Mouse (Mus musculus): ENCODE measurements around the gene Ano6. TPM values are rescaled to one million over a fixed set of nuclear protein-coding genes. Genes with fewer than 3 reads are reported as not detected.

Gene Ano6
- polyA plus RNA-seq, 1 experiment from 2014 or later: 30.8 TPM

DNA sequence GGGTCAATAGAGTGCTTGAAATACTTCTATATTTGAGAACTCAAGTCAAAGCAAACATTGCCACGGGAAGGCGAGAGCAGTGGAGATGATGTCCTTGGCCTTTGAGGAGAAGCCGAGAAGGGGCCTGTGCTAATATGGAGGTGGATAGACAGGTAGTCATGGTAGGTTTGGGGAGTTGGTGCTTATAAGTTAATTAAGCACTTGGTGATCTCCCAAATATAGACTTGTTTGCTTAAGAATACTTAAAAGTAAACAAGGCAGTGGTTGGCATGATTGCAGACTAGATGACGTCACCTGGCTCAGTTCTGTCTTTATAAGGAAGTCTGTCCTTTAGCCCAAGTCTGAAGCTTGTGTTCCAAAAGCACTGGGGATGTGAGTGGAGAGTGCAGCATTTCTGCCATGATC lies 19.7 kb downstream of the Ano6 start:
- ATAC-seq (ENCODE audit: low FRiP score) (no peak), DNase-seq (ENCODE audit: low spot score, missing footprints) (peak; percentile 49)
- 92% methylated on average over 4 of the region's 4 CpGs for WGBS

DNA sequence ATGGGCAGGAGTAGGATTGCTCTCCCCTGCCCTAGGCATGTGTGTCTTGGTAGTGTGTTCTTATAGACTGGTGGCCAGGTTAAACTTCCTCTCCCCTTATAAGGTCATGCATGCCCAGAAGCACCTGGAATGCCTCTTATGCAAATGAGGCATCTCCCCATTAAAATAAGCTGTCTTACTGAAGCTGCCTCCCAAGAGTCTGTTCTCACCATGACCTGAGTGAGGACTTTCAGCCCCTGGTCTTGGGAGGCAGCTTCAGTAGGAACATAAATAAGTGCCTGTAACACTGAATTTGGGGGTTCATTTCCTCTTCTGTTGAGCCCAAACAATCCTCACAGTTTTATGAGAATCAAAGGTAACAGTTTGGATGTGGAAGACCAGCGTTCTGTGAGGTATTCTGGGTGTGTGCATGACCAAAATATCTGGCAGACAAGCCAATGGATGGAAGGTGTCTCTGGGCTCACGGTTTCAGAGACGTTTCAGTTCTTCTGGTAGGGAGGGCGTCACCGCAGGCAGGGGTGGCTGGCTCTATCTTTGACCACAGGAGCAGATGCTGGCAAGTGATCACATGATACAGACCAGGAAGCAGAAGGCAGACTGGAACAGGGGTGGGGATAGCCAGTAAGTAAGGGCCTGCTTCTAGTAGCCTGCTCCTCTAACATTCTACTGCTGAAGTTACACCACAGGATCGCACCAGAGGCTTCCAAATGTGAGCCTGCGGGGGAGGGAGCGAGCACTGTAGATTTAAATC lies 22.4 kb downstream of the Ano6 start:
- H3K9me3 ChIP-seq (ENCODE audit: control insufficient read depth, low read length): no peaks in the 10 kb centered on the region
- DNase-seq (ENCODE audit: low spot score, missing footprints) (peak; percentile 66), ATAC-seq (ENCODE audit: low FRiP score) (no peak)
- no peak overlapping the region for H3K4me3 ChIP-seq (ENCODE audit: low read depth, low read length)
- no peaks in the 10 kb centered on the region for H3K4me1 ChIP-seq (ENCODE audit: control insufficient read depth, insufficient read depth, low read length)
- WGBS: 94% methylated on average over 8 of the region's 8 CpGs
- no peak overlapping the region for H3K4me2 ChIP-seq
- no peaks in the 10 kb centered on the region; the same call in 1 of the 2 replicates for H3K36me3 ChIP-seq (ENCODE audit: control insufficient read depth, insufficient read depth, low read length)
- no peak overlapping the region for H3K9ac ChIP-seq (ENCODE audit: low read length)
- H3K27me3 ChIP-seq (ENCODE audit: control insufficient read depth, insufficient read depth, low read length): no peaks in the 10 kb centered on the region
- H3K27ac ChIP-seq (ENCODE audit: low read depth, low read length): no peak overlapping the region

More for the DNA sequence above, 19.7 kb downstream of the Ano6 start:
- Histone ChIP-seq H3K27ac (ENCODE audit: low read depth, low read length) (no peak overlapping the region), H3K9ac (ENCODE audit: low read length) (no peak overlapping the region), H3K36me3 (ENCODE audit: control insufficient read depth, insufficient read depth, low read length) (no peaks in the 10 kb centered on the region; the same call in 1 of the 2 replicates), H3K4me3 (ENCODE audit: low read depth, low read length) (no peak overlapping the region), H3K4me2 (no peak overlapping the region), H3K9me3 (ENCODE audit: control insufficient read depth, low read length) (no peaks in the 10 kb centered on the region), H3K4me1 (ENCODE audit: control insufficient read depth, insufficient read depth, low read length) (no peaks in the 10 kb centered on the region), H3K27me3 (ENCODE audit: control insufficient read depth, insufficient read depth, low read length) (no peaks in the 10 kb centered on the region)

DNA sequence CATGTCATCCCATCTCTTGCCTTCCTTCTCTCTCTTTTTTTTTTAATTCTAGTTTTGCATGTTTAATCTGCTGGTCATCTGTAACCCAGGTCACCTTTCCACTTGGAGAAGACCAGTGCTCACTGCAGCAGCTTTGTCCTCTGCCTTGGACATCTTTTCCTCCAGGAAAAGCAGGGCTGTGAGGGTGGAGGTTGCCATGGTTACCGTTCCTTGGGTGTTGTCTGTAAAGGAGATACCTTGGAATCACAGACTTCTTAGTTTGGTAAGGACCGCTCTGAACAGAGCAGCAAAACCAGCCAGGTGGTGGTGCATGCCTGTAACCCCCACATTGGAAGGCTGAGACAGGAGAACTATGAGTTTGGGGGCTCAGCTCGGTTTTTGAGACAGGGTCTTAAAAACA lies 26.9 kb downstream of the Ano6 start:
- H3K27ac ChIP-seq (ENCODE audit: low read depth, low read length): no peak overlapping the region
- no peak overlapping the region for H3K4me3 ChIP-seq (ENCODE audit: low read depth, low read length)
- H3K9ac ChIP-seq (ENCODE audit: low read length): no peak overlapping the region
- DNase-seq (ENCODE audit: low spot score, missing footprints) (no peak), ATAC-seq (ENCODE audit: low FRiP score) (no peak)
- H3K4me2 ChIP-seq: no peak overlapping the region
- H3K27me3 ChIP-seq (ENCODE audit: control insufficient read depth, insufficient read depth, low read length): no peaks in the 10 kb centered on the region
- no peaks in the 10 kb centered on the region for H3K9me3 ChIP-seq (ENCODE audit: control insufficient read depth, low read length)
- no peaks in the 10 kb centered on the region for H3K4me1 ChIP-seq (ENCODE audit: control insufficient read depth, insufficient read depth, low read length)
- no peaks in the 10 kb centered on the region for H3K36me3 ChIP-seq (ENCODE audit: control insufficient read depth, insufficient read depth, low read length)
- WGBS: 76% methylated on average over 3 of the region's 3 CpGs

DNA sequence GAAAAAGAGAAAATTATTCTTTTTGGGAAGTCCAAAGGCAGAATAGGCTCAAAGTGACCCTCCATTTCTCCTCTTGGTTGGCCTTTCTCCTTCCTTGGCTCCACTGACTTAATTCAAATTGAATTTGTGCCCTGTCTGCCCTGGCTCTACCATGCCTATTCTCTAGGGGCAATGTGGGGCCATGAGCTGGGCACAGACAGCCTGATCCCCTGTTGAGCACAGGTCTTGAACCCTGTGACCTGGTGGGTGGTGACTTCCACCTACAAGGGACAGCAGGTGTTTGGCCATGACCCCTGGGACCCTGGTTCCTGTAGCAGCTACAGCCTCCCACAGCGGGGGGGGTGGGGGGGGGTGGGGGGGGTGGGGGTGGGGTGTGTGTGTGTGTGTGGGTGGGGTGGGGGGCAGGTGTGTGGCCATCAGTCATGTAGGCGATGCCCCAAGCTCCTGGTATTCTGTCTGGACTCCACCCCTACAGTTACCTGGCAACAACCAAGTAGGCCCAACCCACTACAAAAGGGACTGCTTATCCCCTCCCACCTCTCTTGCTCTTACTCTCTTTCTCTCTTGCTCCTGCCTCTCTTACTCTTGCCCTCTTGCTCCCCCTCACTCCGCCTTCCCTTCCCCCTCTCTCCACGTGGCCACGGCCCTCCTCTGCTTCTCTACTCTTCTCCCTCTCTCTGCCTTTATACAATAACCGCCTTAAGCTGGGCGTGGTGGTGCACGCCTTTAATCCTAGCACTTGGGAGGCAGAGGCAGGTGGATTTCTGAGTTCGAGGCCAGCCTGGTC lies 28.8 kb downstream of the Ano6 start:
- Histone ChIP-seq H3K9me3 (ENCODE audit: control insufficient read depth, low read length) (no peaks in the 10 kb centered on the region), H3K4me3 (ENCODE audit: low read depth, low read length) (no peak overlapping the region), H3K4me1 (ENCODE audit: control insufficient read depth, insufficient read depth, low read length) (no peaks in the 10 kb centered on the region), H3K27ac (ENCODE audit: low read depth, low read length) (no peak overlapping the region), H3K4me2 (no peak overlapping the region), H3K9ac (ENCODE audit: low read length) (no peak overlapping the region), H3K27me3 (ENCODE audit: control insufficient read depth, insufficient read depth, low read length) (no peaks in the 10 kb centered on the region), H3K36me3 (ENCODE audit: control insufficient read depth, insufficient read depth, low read length) (no peaks in the 10 kb centered on the region)
- 90% methylated on average over 8 of the region's 9 CpGs for WGBS
- DNase-seq (ENCODE audit: low spot score, missing footprints): peak; percentile 73
- no peak for ATAC-seq (ENCODE audit: low FRiP score)

DNA sequence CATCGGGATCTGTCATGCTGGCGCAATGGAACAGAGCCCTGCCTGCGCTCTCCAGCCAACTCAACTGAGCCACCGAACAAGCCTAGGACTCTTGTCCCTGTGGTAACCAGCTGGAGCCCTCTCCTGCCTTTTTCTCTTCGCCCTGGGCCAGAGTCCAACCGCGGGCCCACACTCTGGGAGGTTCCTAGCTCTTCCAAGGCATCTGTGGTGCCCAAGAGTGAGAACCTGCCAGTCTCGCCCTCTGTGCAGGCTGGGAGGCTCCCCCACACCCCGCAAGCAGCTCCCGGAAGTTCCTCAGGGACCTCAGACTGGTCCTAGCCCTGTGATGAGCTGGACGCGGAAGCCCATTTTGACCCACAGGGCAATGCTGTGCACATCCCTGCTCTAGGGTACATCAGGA lies 29.5 kb downstream of the Ano6 start:
- peak; percentile 75 for DNase-seq (ENCODE audit: low spot score, missing footprints)
- ATAC-seq (ENCODE audit: low FRiP score): no peak
- Histone ChIP-seq H3K4me1 (ENCODE audit: control insufficient read depth, insufficient read depth, low read length) (no peaks in the 10 kb centered on the region), H3K4me2 (no peak overlapping the region), H3K9me3 (ENCODE audit: control insufficient read depth, low read length) (no peaks in the 10 kb centered on the region), H3K36me3 (ENCODE audit: control insufficient read depth, insufficient read depth, low read length) (no peaks in the 10 kb centered on the region), H3K27me3 (ENCODE audit: control insufficient read depth, insufficient read depth, low read length) (no peaks in the 10 kb centered on the region), H3K4me3 (ENCODE audit: low read depth, low read length) (no peak overlapping the region), H3K27ac (ENCODE audit: low read depth, low read length) (no peak overlapping the region), H3K9ac (ENCODE audit: low read length) (no peak overlapping the region)
- WGBS: 96% methylated on average over 12 of the region's 12 CpGs

DNA sequence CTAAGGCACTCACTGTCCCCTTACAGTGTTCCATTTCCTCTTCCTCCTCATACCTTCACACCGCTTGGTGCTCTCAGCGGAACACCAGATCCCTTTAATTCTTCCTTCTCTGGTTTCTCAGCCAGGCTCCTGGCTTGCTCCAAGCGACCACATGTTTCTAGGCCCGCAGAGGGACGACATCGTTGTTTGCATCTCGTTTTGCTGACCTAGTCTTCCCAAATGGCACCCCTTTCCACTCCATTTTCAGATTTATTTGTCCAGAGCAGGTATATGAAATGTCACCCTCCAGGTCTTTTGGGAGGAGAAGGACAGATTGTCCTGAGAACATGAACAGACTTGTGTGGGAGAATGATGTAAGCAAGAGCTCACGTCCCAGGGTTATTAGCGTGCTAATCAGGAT lies 30.0 kb downstream of the Ano6 start:
- Histone ChIP-seq H3K27ac (ENCODE audit: low read depth, low read length) (no peak overlapping the region), H3K9me3 (ENCODE audit: control insufficient read depth, low read length) (no peaks in the 10 kb centered on the region), H3K9ac (ENCODE audit: low read length) (no peak overlapping the region), H3K4me1 (ENCODE audit: control insufficient read depth, insufficient read depth, low read length) (no peaks in the 10 kb centered on the region), H3K4me2 (no peak overlapping the region), H3K4me3 (ENCODE audit: low read depth, low read length) (no peak overlapping the region), H3K36me3 (ENCODE audit: control insufficient read depth, insufficient read depth, low read length) (no peaks in the 10 kb centered on the region), H3K27me3 (ENCODE audit: control insufficient read depth, insufficient read depth, low read length) (no peaks in the 10 kb centered on the region)
- DNase-seq (ENCODE audit: low spot score, missing footprints) (peak; percentile 74), ATAC-seq (ENCODE audit: low FRiP score) (no peak)
- WGBS: 93% methylated on average over 9 of the region's 9 CpGs

DNA sequence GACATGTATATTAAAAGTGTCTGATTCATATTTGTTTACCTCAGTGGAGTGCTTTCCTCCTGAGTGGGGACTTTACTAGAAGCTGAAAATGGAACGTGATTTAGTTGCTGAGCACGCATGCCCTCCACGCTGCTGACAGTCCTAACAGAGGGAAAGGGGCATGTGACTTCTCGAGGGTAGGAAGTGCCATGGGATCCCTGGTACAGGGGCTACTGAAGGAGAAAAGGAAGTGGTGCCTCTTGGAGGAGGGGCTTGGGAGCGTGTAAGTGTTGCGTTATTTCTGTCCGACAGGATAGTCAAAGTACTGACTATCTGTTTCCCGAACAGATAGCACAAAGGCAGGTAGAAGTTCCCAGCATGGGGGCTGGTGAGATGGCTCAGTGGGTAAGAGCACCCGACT lies 31.5 kb downstream of the Ano6 start:
- peak; percentile 56 for DNase-seq (ENCODE audit: low spot score, missing footprints)
- WGBS: 91% methylated on average over 9 of the region's 9 CpGs
- H3K4me2 ChIP-seq: no peak overlapping the region

DNA sequence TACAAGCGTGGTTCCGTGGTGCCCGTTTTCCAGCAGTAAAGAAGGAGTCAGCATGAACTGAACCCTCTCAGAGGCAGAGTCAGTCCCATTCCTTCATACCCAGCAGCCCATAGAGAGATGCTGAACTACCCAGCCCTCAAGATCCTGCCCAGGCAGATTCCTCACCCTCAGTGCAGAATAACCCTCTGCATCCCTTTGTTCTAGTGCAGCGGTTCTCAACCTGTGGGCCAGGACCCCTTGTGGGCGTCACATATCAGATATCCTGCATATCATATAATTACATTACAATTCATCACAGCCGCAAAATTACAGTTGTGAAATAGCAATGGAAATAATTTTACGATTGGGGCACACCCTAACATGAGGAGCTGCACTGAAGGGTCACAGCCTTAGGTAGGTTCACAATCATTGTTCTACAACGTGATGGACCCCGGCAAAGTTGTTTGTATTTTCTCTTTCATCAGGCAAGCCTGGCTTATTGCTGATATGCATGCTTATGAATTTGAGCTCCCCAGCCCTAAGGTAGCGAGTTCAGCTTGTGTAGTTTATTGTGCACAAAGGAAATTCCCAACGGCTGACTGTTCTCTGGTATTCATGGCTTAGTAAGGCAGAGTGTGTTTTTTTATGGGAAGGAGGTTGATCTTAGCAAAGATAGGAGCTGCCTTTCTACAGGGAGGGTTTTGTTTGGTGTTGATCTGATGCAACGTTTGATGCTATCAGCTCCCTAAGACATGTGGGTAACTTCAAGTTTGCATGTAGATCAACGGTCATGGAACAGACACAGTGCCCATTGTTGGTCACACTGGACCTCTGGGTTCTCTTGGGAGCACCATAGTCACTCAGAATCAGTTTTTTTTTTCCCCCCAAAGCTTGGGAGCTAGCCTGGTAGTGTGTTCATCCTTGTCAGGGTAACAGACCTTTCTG lies 33.0 kb downstream of the Ano6 start:
- Histone ChIP-seq H3K9ac (ENCODE audit: low read length) (no peak overlapping the region), H3K27ac (ENCODE audit: low read depth, low read length) (no peak overlapping the region), H3K36me3 (ENCODE audit: control insufficient read depth, insufficient read depth, low read length) (no peaks in the 10 kb centered on the region), H3K9me3 (ENCODE audit: control insufficient read depth, low read length) (no peaks in the 10 kb centered on the region), H3K4me1 (ENCODE audit: control insufficient read depth, insufficient read depth, low read length) (peaks cover 14% of the 10 kb centered on the region), H3K4me2 (no peak overlapping the region), H3K27me3 (ENCODE audit: control insufficient read depth, insufficient read depth, low read length) (no peaks in the 10 kb centered on the region), H3K4me3 (ENCODE audit: low read depth, low read length) (no peak overlapping the region)
- DNase-seq (ENCODE audit: low spot score, missing footprints): peak; percentile 76
- no peak for ATAC-seq (ENCODE audit: low FRiP score)
- 95% methylated on average over 13 of the region's 13 CpGs for WGBS

More for the DNA sequence above, 31.5 kb downstream of the Ano6 start:
- peaks cover 3% of the 10 kb centered on the region for H3K4me1 ChIP-seq (ENCODE audit: control insufficient read depth, insufficient read depth, low read length)
- no peak overlapping the region for H3K4me3 ChIP-seq (ENCODE audit: low read depth, low read length)
- H3K36me3 ChIP-seq (ENCODE audit: control insufficient read depth, insufficient read depth, low read length): no peaks in the 10 kb centered on the region
- no peaks in the 10 kb centered on the region for H3K9me3 ChIP-seq (ENCODE audit: control insufficient read depth, low read length)
- no peak overlapping the region for H3K9ac ChIP-seq (ENCODE audit: low read length)
- no peak overlapping the region for H3K27ac ChIP-seq (ENCODE audit: low read depth, low read length)
- no peaks in the 10 kb centered on the region for H3K27me3 ChIP-seq (ENCODE audit: control insufficient read depth, insufficient read depth, low read length)
- ATAC-seq (ENCODE audit: low FRiP score): no peak
